Mouse (Mus musculus) thymus, postnatal 4 days (tissue): ENCODE results near the gene Edc3.

ENCODE experiments used
- DNase-seq: peaks from one replicate; pipeline ENCODE4 v3.0.0; 2021

Edc3 gene

DNA sequence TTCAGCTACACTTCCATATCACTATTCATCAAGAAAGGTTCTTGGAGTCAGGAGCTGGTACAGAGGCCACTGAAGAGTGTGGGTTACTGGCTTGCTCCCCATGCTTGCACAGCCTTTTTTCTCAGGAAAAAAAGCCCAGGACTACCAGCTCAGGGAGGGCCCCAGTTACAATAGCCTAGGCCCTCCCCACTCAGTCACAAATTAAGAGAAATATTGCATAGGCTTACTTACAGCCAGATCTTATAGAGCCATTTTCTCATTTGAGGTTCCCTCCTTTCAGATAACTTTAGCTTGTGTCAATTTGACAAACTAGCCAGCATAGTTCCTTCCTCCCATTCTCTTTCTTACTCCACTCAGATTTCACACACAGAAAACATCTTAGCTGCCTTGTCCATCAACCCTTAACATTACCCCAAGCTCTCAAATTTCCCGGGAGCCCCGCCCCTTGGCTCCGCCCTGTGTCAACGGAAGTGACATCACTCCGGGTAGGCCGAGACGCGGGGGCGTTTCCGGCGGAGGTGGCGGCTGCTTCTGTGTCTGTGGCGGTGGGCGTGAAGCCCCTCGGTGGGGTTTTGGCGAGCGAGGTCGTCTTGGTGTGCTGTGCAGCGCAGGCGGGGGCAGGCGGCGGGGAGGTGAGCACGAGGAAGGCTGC, at the start of gene Edc3:
Gene Edc3 (plus strand): TSS at position 473 of the 652 bp plus-strand sequence.
- DNase-seq: peak; percentile 97

DNA sequence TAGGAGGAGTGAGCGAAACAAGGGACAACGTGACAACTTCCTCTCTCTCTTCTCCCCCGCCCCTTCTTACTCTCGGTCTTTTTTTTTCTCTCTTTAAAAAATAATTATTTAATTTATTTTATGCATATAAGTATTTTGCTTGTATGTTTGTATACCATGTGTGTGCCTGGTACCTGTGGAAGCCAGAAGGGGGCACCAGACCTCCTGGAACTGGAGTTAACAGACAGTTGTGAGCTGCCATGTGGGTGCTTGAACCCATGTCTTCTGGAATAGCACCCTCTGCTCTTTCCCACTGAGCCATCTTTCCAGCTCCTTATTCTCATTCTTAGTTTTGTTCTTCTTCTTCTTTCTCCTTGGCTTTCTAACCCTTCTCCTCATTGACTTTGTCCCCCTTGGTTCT, 49.4 kb upstream of the Edc3 start:
- DNase-seq: peak; percentile 52

DNA sequence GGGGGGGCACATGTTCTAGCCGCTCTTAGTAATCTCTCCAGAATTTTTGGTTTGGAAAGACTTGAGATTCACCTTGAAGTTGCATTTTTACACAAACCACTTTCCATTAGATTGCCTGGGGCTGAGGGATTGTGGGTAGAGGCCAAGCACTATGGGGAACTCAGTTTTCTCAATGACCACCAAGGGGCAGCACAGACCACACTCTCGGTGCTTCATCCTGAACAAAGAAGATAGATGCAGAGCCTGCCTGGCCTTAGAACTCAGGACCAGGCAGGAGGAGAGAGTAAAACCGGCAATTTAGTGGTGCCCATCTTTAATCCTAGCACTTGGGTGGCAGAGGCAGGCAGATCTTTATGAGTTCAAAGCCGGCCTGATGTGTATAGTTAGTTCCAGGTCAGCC, 48.6 kb upstream of the Edc3 start:
- peak; percentile 79 for DNase-seq

DNA sequence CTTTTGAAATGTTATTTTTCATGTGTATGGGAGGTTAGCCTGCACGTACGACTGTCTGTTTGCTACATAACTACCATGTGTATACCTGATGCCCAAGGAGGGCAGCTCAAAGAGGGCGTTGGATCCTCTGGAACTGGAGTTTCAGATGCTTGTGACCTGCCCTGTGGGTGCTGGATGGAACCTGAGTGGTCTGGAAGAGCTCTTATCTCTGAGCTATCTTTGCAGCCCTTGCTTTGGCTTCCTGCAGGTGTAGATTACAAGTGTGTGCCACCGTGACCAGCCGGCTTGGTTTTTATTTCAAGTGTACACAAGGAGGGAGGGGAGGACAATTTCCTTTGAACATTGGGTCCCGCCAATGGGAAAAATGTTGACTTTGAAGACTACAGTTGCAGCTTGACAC, 47.8 kb upstream of the Edc3 start:
- DNase-seq: peak; percentile 29

DNA sequence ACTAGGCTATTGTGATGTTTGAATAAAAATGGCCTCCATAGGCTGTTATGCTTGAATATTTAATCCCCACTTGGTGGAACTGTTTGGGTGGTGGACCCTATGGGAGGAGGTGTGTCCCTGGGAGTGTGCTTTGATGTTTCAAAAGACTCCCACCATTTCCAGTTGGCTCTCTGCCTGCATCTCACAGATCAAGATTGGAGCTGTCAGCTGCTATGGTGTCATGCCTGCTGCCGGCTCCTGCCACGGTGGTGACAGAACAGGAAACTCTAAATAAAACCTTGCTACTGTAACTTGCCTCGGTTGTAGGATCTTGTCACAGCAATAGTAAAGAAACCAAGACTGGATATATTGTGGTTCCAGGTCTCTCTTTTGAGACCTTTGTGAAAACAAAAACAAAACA, 46.8 kb upstream of the Edc3 start:
- DNase-seq: no peak

DNA sequence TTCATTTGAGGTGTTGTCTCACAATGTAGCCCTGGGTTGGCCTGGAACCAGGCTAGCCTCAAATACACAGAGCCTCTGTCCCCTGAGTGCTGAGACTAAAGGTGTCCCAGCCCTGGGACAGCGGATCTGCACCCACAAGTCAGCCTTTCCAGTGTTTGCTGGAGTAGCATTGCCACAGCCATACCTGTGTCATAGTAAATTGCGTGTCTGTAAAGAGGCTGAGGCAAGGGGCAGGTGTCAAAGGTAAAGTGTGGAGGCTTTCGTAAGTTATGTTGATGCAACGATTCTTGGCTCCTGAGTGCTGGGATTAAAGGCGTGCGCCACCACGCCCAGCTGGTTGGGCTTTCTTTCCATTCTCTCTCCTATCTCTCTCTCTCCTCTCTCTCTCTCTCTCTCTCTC, 43.7 kb upstream of the Edc3 start:
- DNase-seq: no peak

DNA sequence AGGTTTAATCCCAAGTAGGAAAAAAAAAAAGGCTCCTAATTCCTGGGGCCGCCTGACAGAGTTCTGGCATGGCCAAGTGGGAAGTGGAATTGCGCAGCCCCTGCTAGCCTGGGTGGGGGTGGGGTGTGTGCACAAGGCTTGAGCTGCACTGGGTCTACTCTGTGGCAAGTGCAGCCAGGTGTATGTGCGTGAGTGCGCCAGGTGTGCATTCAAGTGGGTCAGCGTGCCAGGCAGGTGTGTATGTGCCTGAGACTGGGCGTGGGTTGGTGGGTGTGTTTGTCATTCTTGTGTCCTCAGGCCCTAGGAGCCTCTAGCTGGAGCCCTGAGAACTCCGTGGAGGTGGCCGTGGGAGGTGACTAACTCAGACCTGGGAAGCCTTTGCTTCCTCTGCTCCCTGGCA, 41.8 kb upstream of the Edc3 start:
- peak; percentile 58 for DNase-seq

DNA sequence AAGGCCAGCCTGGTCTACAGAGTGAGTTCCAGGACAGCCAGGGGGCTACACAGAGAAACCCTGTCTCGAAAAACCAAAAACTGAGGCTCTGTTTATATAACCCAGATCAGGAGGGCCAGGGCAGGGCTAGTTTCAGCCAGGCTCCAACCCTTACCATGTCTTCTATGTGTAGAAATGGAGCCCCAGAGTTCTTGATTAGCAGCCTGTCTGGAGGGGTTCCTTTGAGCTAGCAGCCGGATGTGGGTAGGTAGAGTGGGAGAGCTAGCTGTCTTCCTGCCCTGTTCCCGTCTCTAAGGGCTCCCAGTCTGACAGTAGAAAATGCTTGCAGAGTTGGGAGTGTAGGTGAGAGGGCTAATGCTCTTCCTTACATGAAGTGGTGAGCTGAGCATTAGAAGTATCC, 41.2 kb upstream of the Edc3 start:
- DNase-seq: peak; percentile 54

DNA sequence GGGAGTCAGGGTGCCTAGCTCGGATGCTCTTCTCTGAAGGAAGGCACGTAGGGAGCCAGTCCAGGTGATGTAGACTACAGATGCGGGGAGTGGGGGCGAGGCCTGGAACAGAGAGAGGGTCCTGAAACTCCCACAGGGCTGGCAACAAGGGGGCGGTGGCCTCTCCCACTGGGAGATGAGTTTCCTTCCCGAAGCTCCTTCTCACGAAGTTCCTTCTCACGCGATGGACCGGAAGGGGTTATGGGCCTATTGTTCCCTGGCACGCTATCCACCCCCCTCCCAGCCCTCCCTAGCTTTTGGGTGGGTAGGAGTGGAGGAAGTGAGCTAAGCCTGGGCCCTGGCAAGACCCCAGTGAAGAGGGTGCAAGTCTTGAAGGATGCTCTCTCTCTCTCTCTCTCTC, 40.5 kb upstream of the Edc3 start:
- DNase-seq: peak; percentile 44

DNA sequence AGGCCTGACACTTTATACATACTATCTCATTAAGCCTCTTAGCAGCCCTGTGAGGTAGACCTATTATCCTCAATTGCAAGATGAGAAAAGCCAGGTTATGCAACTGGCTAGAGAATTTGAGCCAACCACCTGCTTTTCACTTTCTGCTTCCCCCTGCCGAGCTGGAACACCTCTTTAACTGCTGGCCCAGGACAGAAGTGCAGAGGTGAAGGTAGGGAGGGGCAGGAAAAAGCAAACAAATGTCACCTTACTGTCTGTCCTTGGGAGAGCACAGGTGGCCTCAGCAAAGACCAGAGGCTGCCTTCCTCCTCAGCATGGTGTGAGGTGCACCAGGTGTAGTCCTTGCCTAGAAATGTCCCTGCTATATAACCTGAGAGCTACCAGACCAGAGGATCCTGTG, 40.1 kb upstream of the Edc3 start:
- no peak for DNase-seq

DNA sequence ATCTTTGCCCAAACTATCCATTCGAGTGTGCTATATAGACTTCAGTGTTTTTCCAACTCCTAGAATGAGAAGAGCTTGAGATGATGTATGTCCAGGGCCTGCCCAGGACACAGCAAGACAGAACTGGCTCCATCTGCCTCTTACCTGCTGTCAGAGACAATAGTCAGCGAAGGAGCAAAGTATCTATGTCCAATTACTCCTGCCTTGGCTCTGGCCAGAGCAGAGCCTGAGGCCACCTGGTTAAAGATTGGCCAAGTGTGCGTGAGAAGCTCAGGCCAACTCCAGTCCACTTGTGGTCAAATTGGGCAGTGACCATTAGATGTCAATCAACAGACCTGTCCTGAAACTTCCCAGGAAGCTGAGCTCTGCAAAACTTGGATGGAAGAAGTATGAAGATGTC, 38.8 kb upstream of the Edc3 start:
- no peak for DNase-seq

DNA sequence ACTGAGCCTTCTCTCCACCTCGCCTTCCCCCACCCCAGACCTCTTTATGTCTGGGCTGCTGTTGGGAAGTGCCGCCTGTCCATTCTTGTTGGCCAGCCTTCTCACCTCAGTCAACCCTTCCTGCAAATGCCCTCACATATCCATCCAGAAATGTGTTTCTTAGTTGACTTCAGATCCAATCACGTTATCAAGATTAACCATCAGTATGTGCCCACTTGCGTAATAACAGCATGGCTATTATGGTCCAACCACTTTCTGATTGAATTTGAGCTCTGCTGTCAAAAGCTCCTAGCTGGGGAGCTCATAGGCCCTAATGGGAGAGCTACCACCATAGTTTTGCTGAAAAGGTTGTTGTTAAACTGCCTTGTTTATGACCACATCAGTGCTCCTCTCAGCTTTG, 37.3 kb upstream of the Edc3 start:
- no peak for DNase-seq

DNA sequence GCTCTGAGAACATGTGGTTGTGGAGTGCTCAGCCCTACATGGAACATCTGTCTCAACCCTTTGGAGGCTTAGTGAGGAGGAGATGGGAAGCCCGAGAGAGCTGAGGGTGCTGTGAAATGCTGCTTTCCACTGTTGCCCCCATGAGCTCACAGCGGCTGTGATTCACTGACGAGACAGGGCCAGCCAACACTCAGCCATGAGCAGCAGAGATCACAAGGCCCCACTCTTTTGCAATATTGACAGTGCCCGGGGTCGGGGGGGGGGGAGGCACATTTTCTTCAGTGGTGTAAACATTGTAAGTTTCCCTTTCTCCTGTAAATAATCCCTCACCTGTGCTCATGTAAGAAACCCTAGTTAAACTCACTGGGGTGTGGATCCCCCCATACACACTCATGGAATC, 36.8 kb upstream of the Edc3 start:
- no peak for DNase-seq

DNA sequence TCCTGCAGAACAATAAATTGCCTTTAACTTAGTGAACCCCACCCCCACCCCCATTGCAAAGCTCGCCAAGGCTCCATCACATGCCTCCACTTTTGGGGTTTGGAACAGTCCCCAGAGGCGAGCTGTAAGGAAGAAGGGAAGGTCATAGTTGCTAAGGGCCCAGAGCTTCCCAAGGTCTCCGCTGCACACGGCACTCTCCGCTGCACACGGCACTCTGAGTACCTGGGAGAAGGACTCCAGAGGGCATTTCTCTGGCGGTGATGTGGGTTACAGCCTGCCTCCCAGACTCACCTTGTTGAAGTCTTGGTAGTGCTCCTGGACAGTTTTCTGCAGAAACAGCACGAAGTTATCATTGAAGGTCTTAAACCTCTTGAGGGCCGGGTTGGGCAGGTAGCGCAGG, 26.9 kb upstream of the Edc3 start:
- no peak for DNase-seq

DNA sequence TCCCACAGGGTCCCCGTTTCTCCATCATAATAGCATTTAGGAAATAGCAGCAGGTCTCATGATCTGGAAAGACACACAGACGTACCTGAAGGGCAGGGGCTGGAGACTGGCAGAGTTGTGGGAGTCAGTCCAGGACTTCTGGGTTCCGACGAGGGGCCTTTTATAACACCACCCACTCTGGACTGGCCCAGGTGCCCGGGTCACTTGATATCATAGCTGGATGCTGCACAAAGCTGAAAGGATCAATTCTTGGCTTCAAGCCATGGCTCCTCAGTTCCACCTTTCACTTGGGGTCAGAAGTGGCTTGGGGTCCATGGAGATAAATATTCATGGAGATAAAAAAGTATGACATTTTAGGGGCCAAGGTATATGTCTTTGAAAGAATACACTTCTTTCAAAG, 24.8 kb upstream of the Edc3 start, which contains the start of gene Cyp1a2:
Gene Cyp1a2 (minus strand): TSS at position 184 of the 400 bp plus-strand sequence.
- DNase-seq: no peak

DNA sequence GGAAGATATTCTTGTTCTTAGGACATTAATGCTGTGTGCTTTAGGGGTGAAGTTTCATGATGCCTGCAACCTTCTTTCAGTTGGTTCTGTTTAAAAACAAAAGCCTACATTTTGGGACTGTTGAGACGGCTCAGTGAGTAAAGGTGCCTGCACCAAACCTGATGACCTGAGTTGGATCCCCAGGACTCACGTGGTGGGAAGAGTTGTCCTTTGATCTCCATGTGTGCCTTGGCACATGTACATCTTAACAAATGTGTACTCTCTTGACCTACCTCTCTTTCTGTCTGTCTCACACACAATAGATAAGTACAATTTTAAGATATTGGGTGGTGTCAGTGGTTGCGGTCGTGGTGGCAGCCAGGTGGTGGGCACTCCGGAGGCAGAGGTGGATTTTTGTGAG, 22.3 kb upstream of the Edc3 start:
- DNase-seq: no peak

DNA sequence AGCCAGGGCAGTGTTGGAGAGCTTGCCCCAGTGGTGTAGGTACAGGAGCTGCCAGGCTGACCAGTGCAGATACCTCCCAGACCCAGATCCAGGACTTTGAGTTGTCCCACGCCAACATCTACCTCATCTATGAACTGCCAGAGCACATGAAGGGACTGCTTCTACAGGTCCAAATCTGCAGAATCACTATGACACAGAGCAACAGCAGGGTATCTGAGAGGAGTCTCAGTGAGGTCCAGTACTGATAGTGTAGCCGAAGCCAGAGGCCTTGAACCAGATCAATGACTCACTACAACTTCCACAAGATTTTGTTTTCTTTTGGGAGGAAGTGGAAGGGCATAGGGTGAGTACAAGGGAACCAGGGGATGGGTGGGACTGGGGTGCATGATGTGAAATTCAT, 20.6 kb upstream of the Edc3 start, which contains the start of gene Cyp1a1:
Gene Cyp1a1 (plus strand): TSS at position 178 of the 400 bp plus-strand sequence.
- DNase-seq: no peak

DNA sequence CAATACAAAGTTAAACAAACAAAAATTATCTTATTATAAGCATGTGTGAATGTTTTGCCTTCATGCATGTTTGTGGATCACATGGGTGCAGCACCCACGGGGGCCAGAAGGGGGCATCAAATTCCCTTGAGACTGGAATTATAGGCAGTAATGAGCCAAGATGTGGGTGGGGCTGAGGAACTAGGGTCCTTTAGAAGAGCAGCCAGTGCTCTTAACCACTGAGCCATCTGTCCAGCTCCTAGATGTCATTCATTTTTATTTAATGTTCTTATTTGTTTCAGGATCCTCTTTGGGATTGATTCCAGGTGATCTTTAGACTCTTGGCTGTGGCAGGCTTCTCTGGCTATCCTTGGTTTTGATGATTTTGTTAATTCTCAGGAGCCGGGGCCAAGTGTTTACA, 20.2 kb upstream of the Edc3 start:
- peak; percentile 61 for DNase-seq

DNA sequence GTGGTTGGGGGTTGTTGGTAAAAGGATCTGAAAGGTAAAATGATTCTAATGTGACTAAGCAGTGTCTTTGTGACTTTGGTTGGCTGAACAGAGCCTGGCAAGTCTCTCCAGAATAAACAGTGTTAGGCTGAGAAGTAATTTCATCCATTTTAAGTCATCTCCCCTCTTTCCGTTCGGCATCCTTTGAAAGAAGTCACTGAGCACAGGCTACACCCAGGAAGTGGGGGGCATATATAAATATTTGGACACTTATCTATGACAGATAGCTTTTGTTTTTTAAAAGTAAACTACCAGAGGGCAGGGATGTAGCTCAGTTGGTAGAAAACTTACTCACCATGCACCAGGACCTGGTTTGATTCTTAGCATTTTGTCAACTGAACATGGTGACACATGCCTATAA, 19.7 kb upstream of the Edc3 start:
- no peak for DNase-seq

DNA sequence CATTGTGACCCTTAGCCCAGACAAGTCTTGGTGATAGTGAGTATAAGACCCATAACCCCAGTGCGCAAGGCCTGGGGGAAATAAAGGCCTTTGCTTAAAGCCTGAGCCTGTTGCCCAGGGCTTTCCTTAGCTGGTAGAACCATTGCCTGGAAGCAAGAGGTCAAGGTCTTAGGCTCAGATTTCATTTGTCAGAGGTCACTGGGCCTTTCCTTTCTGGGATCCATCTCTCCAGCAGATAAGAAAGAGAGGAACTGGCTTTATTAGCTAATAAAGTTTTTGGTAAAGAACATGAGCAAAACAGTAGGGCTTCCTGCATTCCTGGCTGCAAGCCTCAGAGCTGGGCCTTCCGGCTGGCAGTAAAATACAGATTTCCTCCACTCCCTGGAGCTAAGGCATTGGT, 14.2 kb upstream of the Edc3 start:
- DNase-seq: no peak

DNA sequence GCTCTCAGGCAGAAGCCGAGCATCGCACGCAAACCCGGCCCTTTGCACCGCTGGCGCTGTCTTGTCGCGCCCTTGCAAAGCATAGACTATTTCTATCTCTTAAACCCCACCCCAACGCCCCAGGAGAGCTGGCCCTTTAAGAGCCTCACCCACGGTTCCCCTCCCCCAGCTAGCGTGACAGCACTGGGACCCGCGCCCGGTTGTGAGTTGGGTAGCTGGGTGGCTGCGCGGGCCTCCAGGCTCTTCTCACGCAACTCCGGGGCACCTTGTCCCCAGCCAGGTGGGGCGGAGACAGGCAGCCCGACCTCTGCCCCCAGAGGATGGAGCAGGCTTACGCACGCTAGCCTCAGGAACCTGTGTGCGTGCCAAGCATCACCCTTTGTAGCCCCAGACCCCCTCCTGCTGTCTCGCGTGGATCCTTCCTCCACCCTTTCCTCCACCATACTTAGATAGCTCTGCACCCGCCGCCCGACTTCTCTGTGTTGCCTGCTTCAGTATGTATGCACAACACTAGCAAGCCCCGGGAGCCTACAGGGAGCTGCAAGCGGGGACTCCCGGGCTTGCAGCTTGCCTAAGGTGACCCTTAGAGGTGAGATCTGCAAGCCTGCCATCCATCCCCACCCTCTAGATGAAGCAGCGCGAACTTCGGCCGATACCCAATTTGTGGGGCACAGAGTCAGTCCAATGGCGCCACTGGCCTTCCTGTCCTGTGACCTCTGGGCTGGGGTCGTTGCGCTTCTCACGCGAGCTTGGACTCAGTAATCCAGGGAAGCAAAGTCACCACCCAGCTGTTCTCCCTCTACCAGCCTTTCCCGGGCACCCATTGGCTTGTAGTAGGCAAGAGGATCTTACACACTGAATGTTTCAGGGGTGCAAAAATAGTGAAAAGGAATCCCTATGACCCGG, 11.7 kb upstream of the Edc3 start:
- peak; percentile 57 for DNase-seq

DNA sequence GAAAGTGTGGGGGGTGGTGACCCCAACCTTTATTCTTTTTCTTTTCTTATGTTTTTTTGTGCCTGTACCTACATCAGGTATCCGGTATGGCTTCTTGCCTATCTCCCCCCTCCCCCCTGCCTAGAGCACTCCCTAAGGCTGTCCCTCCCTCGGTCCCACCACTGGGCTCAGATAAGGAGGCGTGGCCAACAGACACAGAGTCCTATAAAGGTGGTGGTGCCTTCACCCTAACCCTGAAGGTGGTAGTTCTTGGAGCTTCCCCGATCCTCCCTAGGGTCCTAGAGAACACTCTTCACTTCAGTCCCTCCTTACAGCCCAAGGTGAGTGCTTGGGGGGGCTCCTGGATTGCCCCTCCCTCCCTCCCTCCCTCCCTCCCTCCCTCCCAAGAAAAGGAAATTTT, 11.0 kb upstream of the Edc3 start:
- DNase-seq: no peak

DNA sequence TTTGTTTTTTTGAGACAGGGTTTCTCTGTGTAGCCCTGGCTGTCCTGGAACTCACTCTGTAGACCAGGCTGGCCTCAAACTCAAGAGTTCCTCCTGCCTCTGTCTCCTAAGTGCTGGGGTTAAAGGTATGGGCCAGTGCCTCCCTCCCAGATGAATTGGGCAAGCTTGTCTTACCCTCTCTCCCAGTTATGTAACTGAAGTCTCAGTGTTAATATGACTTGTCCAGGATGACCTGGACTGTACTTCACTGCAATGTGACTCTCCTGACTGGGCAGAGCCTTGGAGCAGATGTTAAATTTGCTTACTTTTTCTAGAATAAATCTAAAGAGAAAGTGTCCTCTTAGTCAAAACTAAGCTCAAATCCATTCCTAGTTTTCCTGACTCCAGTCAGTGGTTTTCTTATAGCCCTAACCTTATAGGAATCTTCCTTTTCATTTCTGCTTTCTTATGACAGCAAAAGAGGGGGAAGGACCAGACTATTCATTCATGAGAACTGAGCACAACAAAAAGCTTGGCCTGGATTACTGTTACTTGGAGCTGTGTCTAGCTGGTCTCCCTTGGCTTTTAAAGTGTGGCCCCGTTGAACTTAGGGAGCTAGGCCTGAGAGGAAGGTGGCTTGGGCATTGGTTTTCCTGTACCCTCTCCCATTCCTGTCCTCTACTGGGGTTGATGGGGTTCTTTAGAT, 9.7 kb upstream of the Edc3 start:
- no peak for DNase-seq

DNA sequence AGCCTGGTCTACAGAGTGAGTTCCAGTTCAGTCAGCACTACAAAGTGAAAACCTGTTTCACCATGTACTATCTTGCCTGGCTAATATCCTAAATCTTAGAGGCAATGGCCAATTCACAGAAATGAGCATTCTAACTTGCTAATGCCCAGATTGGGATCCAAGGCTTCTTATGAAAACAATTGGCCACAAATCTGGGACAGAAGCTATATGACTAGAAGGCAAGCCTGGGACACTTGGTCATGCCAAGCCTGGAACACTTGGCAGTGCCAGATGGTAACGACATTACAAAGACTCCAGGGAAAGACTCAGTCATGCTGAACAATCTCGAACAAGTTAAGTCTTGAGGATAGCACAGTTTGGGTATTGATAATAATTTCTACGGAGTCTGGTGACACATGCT, 1.8 kb upstream of the Edc3 start:
- DNase-seq: no peak
